Mouse (Mus musculus) adrenal gland, postnatal 36 days (tissue): Measurements from ENCODE around the gene Il25. TPM values are rescaled to one million over a fixed set of nuclear protein-coding genes. Genes with fewer than 3 reads are reported as not detected.
"Not testable (repeated sequence)": the region's sequence is repeated elsewhere in the genome, so short reads cannot be mapped to it uniquely, and the experiment has no call there.

ENCODE experiments used
- DNase-seq, 2 experiments: peaks; one replicate each; pipeline ENCODE4 v3.0.0; 2021; ENCODE audit warnings: mixed read lengths in 1 of 2
- total RNA-seq, 2 experiments: library from RNA; stranded (reverse); gene quantifications; 2 replicates each; pipeline ENCODE4 v1.2.3; 2021

The Il25 gene
- total RNA-seq, 2 experiments from 2014 or later = not detected

DNA sequence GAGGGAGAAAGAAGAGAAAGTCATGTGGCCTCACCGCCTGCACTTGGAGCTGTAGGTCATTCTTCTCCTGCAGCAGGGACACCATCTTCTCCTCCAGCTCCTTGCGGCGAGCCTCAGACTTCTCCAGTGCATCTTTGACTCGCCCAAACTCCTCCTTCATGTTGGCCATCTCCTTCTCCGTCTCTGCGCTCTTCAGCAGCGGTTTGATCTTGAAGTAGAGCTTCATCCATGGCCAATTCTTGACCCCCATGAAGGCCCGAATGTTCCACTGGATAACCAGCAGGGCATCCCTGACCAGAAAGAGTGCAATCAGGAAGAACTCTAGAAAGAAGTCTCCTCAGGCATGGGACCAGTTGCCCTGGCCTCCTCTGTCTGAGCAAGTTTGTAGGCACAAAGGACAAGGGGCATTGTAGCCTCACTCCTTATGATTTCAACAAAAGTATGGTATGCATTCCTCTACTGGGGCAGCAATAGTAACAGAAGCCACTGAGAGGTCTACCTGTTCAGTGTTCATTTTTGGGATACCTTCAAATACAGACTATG is 21.2 kb downstream of the Il25 start:
- DNase-seq = no peak

DNA sequence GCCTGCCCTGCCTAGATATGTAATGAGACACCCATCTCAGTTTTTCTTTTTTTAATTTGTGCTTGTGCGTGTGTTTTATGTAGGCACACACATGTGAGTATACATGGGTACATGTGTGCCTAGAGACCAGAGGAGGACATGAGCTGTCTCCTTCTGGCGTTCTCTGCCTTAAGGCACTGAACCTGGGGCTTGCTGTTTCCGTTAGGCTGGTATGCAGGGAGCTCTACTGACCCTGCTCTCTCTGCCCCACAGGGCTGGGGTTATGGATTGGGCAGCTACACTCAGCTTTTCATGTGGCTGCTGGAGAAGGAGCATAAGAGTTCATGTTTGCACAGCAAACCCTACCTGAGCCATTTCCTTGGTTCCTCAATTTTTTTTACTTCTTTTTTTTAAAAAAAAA is 22.0 kb downstream of the Il25 start:
- DNase-seq = no peak

- no peak for DNase-seq
These were observed 23.0 kb downstream of the Il25 start for GRCm38 (mm10) chr14:54955481-54955880.

GRCm38 (mm10) chr14:54956533-54956932 is 24.0 kb downstream of the Il25 start:
- no peak for DNase-seq

GRCm38 (mm10) chr14:54958503-54958902 is 26.0 kb downstream of the Il25 start:
- DNase-seq = no peak

- DNase-seq = no peak
These were observed 26.7 kb downstream of the Il25 start for GRCm38 (mm10) chr14:54959197-54959596.

- DNase-seq = not testable (repeated sequence)
These were observed 27.5 kb downstream of the Il25 start for GRCm38 (mm10) chr14:54959853-54960613.

GRCm38 (mm10) chr14:54960769-54961168 is 28.3 kb downstream of the Il25 start:
- DNase-seq = no peak

GRCm38 (mm10) chr14:54961487-54961886 is 29.0 kb downstream of the Il25 start:
- DNase-seq = no peak

DNA sequence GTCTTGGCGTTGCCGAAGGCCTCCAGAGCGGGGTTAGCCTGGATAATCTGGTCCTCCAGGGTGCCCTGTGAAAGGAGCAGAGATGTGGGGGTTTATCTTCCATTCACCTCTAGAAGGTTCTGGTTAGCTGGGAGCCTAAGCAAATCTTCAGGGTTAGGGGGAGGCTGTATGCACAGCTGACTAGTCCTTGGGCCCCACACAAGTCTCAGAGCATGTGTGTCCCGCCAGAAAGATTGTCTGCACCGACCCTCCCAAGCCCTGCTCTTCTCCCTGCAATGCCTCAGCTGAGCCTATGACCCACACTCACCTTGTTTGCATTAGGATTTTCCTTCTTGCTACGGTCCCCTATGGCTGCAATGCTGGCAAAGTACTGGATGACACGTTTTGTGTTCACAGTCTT is 30.2 kb downstream of the Il25 start:
- no peak for DNase-seq

GRCm38 (mm10) chr14:54963727-54964126 is 31.2 kb downstream of the Il25 start:
- no peak for DNase-seq

DNA sequence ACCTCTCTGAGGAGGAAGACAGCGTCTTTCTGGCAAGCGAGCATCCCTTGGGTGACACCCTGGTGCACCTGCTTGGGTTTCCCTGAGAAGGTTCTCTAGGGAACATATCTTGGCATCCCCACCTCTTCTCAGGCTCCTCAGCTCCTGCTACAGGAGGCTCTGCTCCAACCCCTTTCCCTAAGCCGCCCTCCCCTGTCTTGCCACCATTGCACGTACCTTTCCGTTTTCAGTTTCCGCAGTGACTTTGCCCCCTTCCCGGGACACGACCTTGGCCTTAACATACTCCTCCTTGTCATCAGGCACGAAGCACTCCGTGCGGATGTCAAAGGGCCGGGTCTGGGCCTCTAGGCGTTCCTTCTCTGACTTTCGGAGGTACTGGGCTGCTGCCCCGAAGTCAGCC is 32.5 kb downstream of the Il25 start:
- DNase-seq = no peak

GRCm38 (mm10) chr14:54965631-54966030 is 33.1 kb downstream of the Il25 start:
- no peak for DNase-seq

DNA sequence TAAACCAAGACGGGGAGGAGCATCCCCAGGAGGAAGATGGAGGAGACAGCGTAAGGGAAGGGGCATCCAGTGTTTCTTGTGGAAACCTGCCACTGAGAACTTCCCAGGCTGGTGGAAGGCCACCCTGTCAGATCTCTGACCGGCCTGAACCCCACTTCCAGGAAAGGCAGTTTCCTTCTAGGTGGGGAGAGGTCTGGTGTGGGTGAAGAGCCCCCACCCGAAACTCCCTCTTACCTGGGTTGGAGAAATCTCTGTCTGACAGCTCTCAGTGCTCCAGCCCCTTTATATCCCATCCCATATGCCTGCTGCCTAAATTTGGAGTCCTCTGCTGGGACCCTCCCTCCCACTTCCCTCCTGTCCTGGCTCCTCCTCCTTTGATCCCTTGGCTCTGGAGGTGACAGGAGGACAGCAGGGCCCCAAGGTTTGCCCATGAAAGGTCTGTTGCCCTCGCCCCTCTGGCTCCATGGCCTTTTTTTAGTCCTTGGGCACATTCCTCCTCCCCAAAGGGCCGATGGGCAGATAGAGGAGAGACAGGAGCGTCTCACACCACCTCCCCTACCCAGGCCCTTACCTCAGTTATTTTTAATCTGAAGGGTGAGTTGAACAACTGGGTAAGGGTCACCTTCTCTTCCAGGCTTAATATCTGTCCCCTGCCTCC is 34.0 kb downstream of the Il25 start, which contains the start of gene Myh6:
Myh6 (minus strand) TSS at position 608 of the 658 bp plus-strand sequence.
- no peak for DNase-seq

- DNase-seq = no peak
These were observed 35.4 kb downstream of the Il25 start for GRCm38 (mm10) chr14:54967874-54968273.

DNA sequence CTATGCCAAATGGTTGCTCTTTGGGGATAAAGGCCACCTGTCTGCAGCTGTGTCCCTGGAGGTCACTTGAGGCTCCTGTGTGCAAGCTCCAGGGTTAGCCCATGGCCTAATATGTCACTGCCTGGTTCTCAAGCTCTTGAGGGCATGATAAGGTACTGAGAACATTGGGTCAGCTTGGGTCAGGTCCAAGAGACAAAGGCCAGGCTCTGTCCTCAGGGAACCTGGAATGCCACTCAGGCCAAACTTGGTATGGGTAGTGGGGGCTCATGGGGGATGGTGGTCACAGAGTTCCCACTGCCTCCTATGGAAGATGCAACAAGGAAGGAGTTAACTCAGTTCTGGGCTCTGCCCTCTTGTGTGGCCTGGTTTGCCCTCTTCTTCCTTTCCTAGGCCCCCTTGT is 35.8 kb downstream of the Il25 start:
- DNase-seq = no peak

GRCm38 (mm10) chr14:54972786-54973185 is 40.3 kb downstream of the Il25 start:
- DNase-seq = not testable (repeated sequence)

GRCm38 (mm10) chr14:54974068-54974791 is 41.7 kb downstream of the Il25 start:
- no peak for DNase-seq

GRCm38 (mm10) chr14:54976633-54977032 is 44.1 kb downstream of the Il25 start, which contains the start of gene Gm17428:
Gene Gm17428, plus strand, starts transcription at chr14:54976933.
- DNase-seq = no peak

GRCm38 (mm10) chr14:54978664-54979063 is 46.2 kb downstream of the Il25 start:
- no peak for DNase-seq

DNA sequence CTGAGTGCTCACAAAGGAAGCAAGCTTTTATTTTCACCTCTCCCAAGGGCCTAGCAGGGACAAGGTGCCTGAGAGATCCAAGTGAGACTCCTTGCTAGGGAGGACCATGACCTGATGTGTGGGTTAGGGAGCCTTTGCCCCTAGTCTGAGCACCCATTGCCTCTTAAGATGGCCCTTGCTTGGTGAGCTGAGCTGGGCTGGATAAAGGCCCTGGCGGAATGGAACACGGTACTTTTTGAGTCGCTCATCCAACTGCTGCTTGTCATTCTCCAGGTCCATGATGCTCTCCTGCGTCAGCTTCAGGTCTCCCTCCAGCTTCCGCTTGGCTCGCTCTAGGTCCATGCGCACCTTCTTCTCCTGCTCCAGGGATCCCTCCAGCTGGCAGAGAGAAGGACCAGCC is 49.4 kb downstream of the Il25 start:
- no peak for DNase-seq
